Mouse (Mus musculus) testis, adult 2 months (tissue): ENCODE results near the gene Ube2l3. TPM values are rescaled to one million over a fixed set of nuclear protein-coding genes. Genes with fewer than 3 reads are reported as not detected.
"Not testable (repeated sequence)": the region's sequence is repeated elsewhere in the genome, so short reads cannot be mapped to it uniquely, and the experiment has no call there.

Source experiments
- H3K27ac ChIP-seq: fragments of 200-500 bp; 2 replicates; pipeline ENCODE4 v1.5.1; 2012; ENCODE audit warnings: low read depth, low read length; ENCODE audit not compliant: control insufficient read depth, insufficient read depth
- H3K27me3 ChIP-seq: fragments of 200-500 bp; 2 replicates; pipeline ENCODE4 v1.6.1; 2012; ENCODE audit warnings: mild to moderate bottlenecking, low read length, moderate library complexity; ENCODE audit not compliant: control insufficient read depth, insufficient read depth
- H3K36me3 ChIP-seq: fragments of 200-500 bp; 2 replicates; pipeline ENCODE4 v1.6.1; 2012; ENCODE audit warnings: mild to moderate bottlenecking, low read length; ENCODE audit not compliant: control insufficient read depth, insufficient read depth
- H3K4me1 ChIP-seq: fragments of 200-500 bp; 2 replicates; pipeline ENCODE4 v1.6.1; 2012; ENCODE audit warnings: low read length; ENCODE audit not compliant: control insufficient read depth, insufficient read depth
- H3K4me3 ChIP-seq: fragments of 200-500 bp; 2 replicates; pipeline ENCODE4 v1.5.1; 2012; ENCODE audit warnings: low read depth, mild to moderate bottlenecking, low read length, moderate library complexity, mixed read lengths; ENCODE audit not compliant: control insufficient read depth
- CTCF ChIP-seq: fragments of 200-500 bp; IDR thresholded peaks from 2 replicates; pipeline ENCODE4 v1.5.1; 2012; ENCODE audit warnings: low read depth, mild to moderate bottlenecking, inconsistent platforms, low read length, moderate library complexity; ENCODE audit not compliant: control insufficient read depth, insufficient read depth, insufficient replicate concordance
- POLR2A ChIP-seq: fragments of 200-500 bp; IDR thresholded peaks from 2 replicates; pipeline ENCODE4 v1.6.1; 2012; ENCODE audit warnings: low read depth, mild to moderate bottlenecking, inconsistent platforms, low read length, moderate library complexity; ENCODE audit not compliant: control insufficient read depth
- polyA plus RNA-seq: library from polyadenylated mRNA; depleted of rRNA; stranded (reverse); fragments of >200 nt; gene quantifications from 2 replicates; pipeline ENCODE4 v1.2.3, GENCODE M21; 2012

Ube2l3 gene
- polyA plus RNA-seq, 1 experiment, result 80.1 TPM

DNA sequence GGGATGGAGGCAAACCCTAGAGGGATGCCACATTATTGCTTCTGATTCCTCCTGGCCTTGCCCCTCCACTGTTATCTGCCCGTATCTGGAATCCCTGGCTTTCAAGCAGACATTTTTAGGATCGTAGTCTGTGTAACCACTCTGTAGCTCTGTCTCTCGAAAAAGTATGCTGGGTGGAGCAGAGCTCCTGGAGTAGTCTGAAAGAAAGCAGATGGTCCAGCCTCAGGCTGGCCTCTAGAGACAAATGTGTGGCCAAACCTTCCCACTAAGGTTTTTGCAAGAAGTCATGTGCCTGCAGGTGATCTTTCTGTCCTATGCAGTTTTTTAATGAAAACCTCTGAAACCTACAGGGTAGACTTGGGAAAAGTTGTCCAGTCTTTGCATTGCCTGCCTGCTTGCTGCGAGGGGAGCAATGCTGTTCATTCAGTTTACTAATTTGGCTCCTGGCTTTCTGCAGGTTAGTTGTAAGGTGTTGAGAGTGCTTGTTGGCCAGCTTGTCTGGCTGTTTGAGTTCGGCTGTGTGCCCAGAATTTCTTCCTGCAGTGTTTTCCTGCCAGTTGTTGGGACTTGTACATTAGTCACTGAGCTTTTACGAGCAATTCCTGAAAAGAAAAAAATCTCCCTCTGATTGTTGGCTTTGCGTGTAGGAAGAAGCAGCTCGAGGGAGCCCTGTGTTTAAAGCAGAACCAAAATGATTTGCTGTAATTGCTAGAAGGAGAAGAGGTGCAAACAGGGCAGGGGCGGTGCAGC is 32.6 kb upstream of the Ube2l3 start:
- no peaks in the 10 kb centered on the region for H3K27me3 ChIP-seq
- H3K27ac ChIP-seq, result no peak overlapping the region; the same call in 1 of the 2 replicates
- peaks cover 13% of the 10 kb centered on the region for H3K4me1 ChIP-seq
- H3K36me3 ChIP-seq, result no peaks in the 10 kb centered on the region
- no peak overlapping the region for H3K4me3 ChIP-seq
- no peak for TF ChIP-seq CTCF
- TF ChIP-seq POLR2A, result no peak

DNA sequence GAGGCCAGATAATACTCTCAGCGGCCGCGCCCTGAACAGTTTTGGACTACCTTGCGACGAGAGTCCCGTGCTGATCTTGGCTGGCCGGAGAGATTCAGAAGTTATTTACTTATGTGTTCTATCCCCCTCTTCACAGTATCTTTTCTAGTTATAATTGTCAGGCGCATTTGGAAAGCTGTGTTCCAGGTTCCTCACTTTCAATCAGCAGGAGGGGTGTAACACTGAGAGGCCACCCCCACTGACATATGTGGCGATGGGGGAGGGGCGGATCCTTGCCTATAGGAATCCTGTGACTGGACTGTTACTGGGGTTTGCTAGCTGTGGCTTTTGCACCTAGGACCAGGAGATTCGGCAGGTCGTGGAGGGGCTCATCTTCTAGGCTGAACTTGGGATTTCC is 32.0 kb upstream of the Ube2l3 start:
- no peaks in the 10 kb centered on the region for H3K27me3 ChIP-seq
- TF ChIP-seq POLR2A (no peak), CTCF (no peak)
- H3K36me3 ChIP-seq, result no peaks in the 10 kb centered on the region
- H3K27ac ChIP-seq, result peak overlapping the region; percentile 71; the same call in 1 of the 2 replicates
- H3K4me3 ChIP-seq, result peak overlapping the region; percentile 87; the same call in 1 of the 2 replicates
- H3K4me1 ChIP-seq, result peaks cover 13% of the 10 kb centered on the region

DNA sequence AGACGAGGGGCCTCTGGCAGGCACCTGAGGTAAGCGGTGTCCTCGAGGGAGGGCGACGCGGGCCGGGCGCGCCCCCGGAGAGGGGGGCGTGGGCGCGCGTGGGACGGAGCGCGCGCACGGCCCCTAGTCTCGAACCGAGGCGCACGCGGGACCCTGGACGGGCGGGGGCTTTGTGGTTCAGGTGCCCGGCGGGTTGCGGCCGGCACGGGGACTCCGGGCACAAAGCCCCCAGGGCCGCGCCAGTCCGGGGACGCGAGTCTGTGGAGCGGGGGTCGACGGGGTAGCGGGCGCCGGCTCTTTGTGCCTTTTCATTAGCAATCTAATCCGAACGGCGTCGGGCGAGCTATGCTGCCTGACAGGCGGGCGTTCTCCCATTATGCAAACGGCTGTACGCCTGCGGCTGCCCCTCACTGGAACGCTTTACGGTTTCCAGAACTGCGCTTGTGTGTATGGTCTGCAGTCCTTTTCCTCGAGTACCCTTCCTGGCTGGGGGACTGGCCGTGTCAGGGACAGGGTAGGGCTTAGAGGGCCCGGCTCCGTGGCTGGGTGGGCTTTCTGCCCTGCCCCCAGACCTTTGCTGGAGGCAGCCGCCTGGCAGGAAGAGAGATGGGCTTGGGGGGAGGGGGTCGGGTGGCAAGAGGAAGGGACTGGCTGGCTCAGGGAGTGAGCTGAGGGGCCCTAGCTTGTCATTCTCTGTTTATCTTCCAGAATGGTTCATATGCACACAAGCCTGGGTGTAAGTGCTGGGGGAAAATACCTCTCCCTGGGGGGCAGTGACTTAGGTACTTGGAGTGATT is 31.5 kb upstream of the Ube2l3 start:
- Histone ChIP-seq H3K27ac (peak overlapping the region; percentile 71), H3K4me1 (peaks cover 13% of the 10 kb centered on the region), H3K4me3 (peak overlapping the region; percentile 87), H3K27me3 (no peaks in the 10 kb centered on the region), H3K36me3 (no peaks in the 10 kb centered on the region)
- TF ChIP-seq CTCF, result no peak
- TF ChIP-seq POLR2A, result no peak

DNA sequence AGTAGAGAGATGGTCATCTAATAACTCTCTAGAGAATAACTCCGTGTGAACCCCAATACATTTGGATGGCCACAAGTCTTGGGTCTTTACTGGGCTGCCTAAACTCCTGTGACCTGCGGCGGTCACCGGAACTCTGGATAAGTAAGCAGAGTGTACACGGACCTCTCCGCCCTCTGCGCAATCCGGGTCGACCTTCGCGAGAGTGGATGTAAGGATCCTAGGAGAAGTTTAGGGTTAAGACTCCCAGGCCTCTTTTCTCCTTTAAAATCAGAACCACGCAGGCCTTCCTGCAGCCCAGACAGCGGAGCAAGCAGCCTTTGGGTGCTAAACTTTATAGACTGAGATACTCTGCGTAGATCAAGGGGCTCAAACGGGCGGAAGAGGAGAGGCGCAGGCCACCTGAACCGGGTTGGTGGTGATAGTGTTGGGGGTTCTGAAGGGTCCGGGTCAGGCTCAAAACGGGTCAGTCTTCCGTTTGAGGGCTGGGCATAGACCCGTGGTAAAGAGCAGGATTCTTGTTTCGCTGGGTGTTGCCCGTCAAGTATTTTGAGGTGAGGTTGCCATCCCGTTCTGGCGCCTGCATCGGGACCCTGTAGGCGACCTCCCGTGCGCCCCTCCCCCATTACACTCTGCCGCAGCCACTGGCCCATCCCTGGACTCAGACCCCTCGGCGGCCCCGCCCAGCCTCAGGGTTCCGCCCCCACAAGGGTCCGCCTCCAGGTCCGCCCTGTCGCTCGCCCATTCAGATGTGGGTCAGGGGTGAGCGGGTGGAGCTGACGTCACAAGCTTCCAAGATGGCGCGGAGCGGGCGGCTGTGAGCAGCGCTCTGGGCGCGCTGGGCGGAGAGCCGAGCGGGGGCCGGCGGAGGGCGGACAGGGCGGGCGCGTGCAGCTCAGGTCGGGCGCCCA is 30.6 kb upstream of the Ube2l3 start, which contains the start of gene Hic2:
Gene Hic2, plus strand, starts transcription at position 779 of the 908 bp plus-strand sequence.
- Histone ChIP-seq H3K4me3 (peak within 1 kb of the TSS; percentile 87), H3K4me1 (peaks cover 13% of the 10 kb centered on the region), H3K36me3 (no peaks in the 10 kb centered on the region), H3K27ac (peak within 1 kb of the TSS; percentile 71), H3K27me3 (no peaks in the 10 kb centered on the region)
- TF ChIP-seq POLR2A, result peak; percentile 84
- TF ChIP-seq CTCF, result no peak

DNA sequence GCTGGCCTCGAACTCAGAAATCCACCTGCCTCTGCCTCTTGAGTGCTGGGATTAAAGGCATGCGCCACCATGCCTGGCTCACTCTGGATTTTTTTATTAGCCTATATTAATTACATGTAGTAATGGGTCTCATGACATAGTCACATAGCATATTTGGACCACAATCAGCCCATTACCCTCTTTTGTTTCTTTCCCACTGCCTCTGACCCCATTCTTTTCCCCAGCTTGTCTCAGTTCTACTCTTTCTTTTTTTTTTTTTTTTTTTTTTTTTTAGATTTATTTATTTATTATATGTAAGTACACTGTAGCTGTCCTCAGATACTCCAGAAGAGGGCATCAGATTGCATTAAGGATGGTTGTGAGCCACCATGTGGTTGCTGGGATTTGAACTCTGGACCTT is 29.1 kb upstream of the Ube2l3 start:
- H3K4me1 ChIP-seq, result peaks cover 13% of the 10 kb centered on the region
- H3K27ac ChIP-seq, H3K27me3 ChIP-seq, H3K36me3 ChIP-seq, H3K4me3 ChIP-seq: not testable (repeated sequence)

DNA sequence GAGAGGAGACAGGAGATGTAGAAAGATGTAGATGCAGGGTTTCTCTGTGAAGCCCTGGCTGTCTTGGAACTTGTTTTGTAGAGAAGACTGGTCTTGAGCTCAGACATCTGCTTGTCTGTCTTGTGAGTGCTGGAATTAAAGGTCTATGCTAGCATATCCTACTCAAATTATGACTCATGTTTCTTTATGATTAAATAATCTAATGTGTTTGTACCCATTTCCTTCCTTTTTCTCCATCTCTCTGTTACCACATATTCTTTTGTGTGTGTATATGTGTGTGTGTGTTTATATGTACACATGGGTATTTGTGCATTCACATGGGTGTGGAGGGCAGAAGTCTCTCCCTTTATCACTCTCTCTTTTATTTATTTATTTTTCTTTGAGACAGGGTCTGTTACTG is 24.0 kb upstream of the Ube2l3 start:
- Histone ChIP-seq H3K4me3 (no peak overlapping the region), H3K27me3 (no peaks in the 10 kb centered on the region), H3K36me3 (no peaks in the 10 kb centered on the region), H3K27ac (no peak overlapping the region), H3K4me1 (peaks cover 2% of the 10 kb centered on the region; the same call in 1 of the 2 replicates)
- no peak for TF ChIP-seq CTCF
- no peak for TF ChIP-seq POLR2A
